Mouse (Mus musculus): ENCODE results near the gene Gm20721.

- TF ChIP-seq POLR2A (IDR thresholded peaks at IDR 0.05; ENCODE audit: extremely low read depth, insufficient read depth, low read length), result no peak
- no peak for TF ChIP-seq CTCF (IDR thresholded peaks at IDR 0.05; ENCODE audit: extremely low read depth, insufficient read depth, low read length)
Observed at GRCm38 (mm10) chr2:174287921-174288320, 58.6 kb downstream of the Gm20721 start.

All from cortical plate, adult 2 months (tissue).